10 mouse cellular contexts compared by ENCODE assay signal in the genomic region with DNA sequence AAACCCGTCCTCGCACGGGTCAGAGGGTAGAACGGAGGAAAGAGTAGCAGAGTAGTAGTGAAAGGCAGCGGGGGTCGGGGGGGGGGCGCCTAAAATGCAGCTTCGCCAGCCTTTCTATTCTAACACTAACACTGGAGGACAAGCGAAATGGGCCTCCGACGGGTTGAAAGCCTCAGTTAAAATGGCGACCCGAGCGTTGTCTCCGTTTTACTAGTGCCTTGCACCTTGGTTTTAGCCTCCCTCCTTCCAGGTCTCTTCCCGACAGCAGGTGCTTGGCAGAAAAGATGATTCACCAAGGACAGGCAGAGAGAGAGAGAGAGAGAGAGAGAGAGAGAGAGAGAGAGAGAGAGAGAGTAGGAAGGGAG. TPM values are rescaled to one million over a fixed set of nuclear protein-coding genes. Genes with fewer than 3 reads are reported as not detected.
DNase-seq lines count a peak whose midpoint lies in the region; ATAC-seq and TF ChIP-seq lines count a peak whose summit lies in the region.
"Had no signal": no experiment of that assay in that cellular context is flagged by ENCODE, and none has a peak within 500 bp of the region (broad histone marks: within the 10 kb centered on the region; RNA-seq: fewer than 3 reads in every experiment).

No protein-coding gene starts in this region.

- WGBS in kidney, postnatal 0 days = 1% methylated on average over 16 of the region's 16 CpGs
- 2% methylated on average over 16 of the region's 16 CpGs for WGBS in hindbrain, embryonic 13.5 days
- 2% methylated on average over 16 of the region's 16 CpGs for WGBS in neural tube, embryonic 13.5 days

- H3K27me3 ChIP-seq in kidney, postnatal 0 days (ENCODE audit: insufficient read depth, low read length) = peaks cover 90% of the 10 kb centered on the region
- H3K27me3 ChIP-seq in hindbrain, embryonic 13.5 days = peaks cover 97% of the 10 kb centered on the region
- peaks cover 99% of the 10 kb centered on the region for H3K27me3 ChIP-seq in neural tube, embryonic 13.5 days

- peak; percentile 0 for DNase-seq in kidney, postnatal 0 days (ENCODE audit: low spot score)
- DNase-seq in kidney, postnatal 4 days = no peak
- peak; percentile 66 to 69 for DNase-seq in cerebellum, postnatal 14 days
- no peak for DNase-seq in frontal cortex, postnatal 36 days (ENCODE audit: low spot score in 2 of 2)
- DNase-seq in right cerebral cortex, adult 18-20 months = no peak
- DNase-seq: lung, postnatal 14 days had no signal

- H3K4me3 ChIP-seq in kidney, postnatal 0 days (replicated peaks; ENCODE audit: low read depth, low read length) = peak overlapping the region; percentile 14; the same call in 1 of the 2 replicates
- H3K4me3 ChIP-seq in hindbrain, embryonic 13.5 days = peak overlapping the region; percentile 24
- peak overlapping the region; percentile 51 for H3K4me3 ChIP-seq in neural tube, embryonic 13.5 days

- TF ChIP-seq CTCF in kidney, postnatal 0 days (IDR thresholded peaks at IDR 0.05; ENCODE audit: low read depth) = no peak

- H3K36me3 ChIP-seq in kidney, postnatal 0 days (ENCODE audit: insufficient read depth, low read length) = no peaks in the 10 kb centered on the region
- H3K36me3 ChIP-seq in hindbrain, embryonic 13.5 days = no peaks in the 10 kb centered on the region
- H3K36me3 ChIP-seq in neural tube, embryonic 13.5 days = no peaks in the 10 kb centered on the region

- no peak overlapping the region for H3K27ac ChIP-seq in kidney, postnatal 0 days
- H3K27ac ChIP-seq in hindbrain, embryonic 13.5 days = peak overlapping the region; percentile 18; the same call in 1 of the 2 replicates
- H3K27ac ChIP-seq in neural tube, embryonic 13.5 days (replicated peaks) = peak overlapping the region; percentile 54; the same call in 1 of the 2 replicates

- H3K9ac ChIP-seq in kidney, postnatal 0 days (ENCODE audit: low read depth, low read length) = no peak overlapping the region
- H3K9ac ChIP-seq in hindbrain, embryonic 13.5 days = no peak overlapping the region; the same call in 1 of the 2 replicates
- H3K9ac ChIP-seq in neural tube, embryonic 13.5 days = peak overlapping the region; percentile 1

- ATAC-seq in kidney, postnatal 0 days (replicated peaks; ENCODE audit: low FRiP score, low read depth) = no peak
- ATAC-seq in hindbrain, embryonic 13.5 days (ENCODE audit: low FRiP score) = no peak
- no peak for ATAC-seq in neural tube, embryonic 13.5 days (ENCODE audit: low read depth)
- no peak for ATAC-seq in granulocyte monocyte progenitor cell, adult 5-6 weeks (replicated peaks; ENCODE audit: poor library complexity, severe bottlenecking)

- H3K9me3 ChIP-seq in kidney, postnatal 0 days (replicated peaks; ENCODE audit: low read length) = no peaks in the 10 kb centered on the region
- no peaks in the 10 kb centered on the region for H3K9me3 ChIP-seq in hindbrain, embryonic 13.5 days
- H3K9me3 ChIP-seq in neural tube, embryonic 13.5 days = no peaks in the 10 kb centered on the region

- peaks cover 12% of the 10 kb centered on the region for H3K4me1 ChIP-seq in kidney, postnatal 0 days (replicated peaks; ENCODE audit: insufficient read depth, low read length)
- H3K4me1 ChIP-seq in hindbrain, embryonic 13.5 days (replicated peaks) = peaks cover 57% of the 10 kb centered on the region
- peaks cover 58% of the 10 kb centered on the region for H3K4me1 ChIP-seq in neural tube, embryonic 13.5 days (replicated peaks)

- H3K4me2 ChIP-seq in kidney, postnatal 0 days (ENCODE audit: low read length) = no peak overlapping the region
- peak overlapping the region; percentile 58 for H3K4me2 ChIP-seq in hindbrain, embryonic 13.5 days
- H3K4me2 ChIP-seq in neural tube, embryonic 13.5 days = peak overlapping the region; percentile 68

RNA-seq across cellular contexts. Expression of gene Pax6, which starts 3.9 kb away (rescaled TPM):
- polyA plus RNA-seq in kidney, postnatal 0 days (2015; fragmentation: Nextera tagmentation; extraction: Ambion mirVana) = 0.38 TPM in 1 of 2 replicates, not detected in the other
- polyA plus RNA-seq in hindbrain, embryonic 13.5 days (2015; fragmentation: Nextera tagmentation; extraction: Ambion mirVana) = 26.4 and 29.8 TPM in 2 replicates
- 16.0 and 16.7 TPM in 2 replicates for polyA plus RNA-seq in neural tube, embryonic 13.5 days (2015; fragmentation: Nextera tagmentation; extraction: Ambion mirVana)
- not detected in 2 replicates for total RNA-seq in granulocyte monocyte progenitor cell, adult 5-6 weeks (2014; fragmentation: Nextera tagmentation)
- 0.10 TPM in 1 of 2 replicates, not detected in the other for total RNA-seq in granulocyte monocyte progenitor cell, adult 5-6 weeks (2017)
- total RNA-seq: gastrocnemius, adult 18-20 months had no signal

Comparison
In these comparisons a context has a peak if more than half of its experiments do, and no peak if none do; other contexts are left out.
1. DNase-seq: peak in kidney, postnatal 0 days (single experiment) and cerebellum, postnatal 14 days (2 of 2); none in kidney, postnatal 4 days (0 of 2), frontal cortex, postnatal 36 days (0 of 2) and right cerebral cortex, adult 18-20 months (single experiment).
2. RNA of gene Pax6, which starts 3.9 kb away (polyA plus RNA-seq): 26.4 to 29.8 TPM in hindbrain, embryonic 13.5 days and 16.0 to 16.7 TPM in neural tube, embryonic 13.5 days; 0.38 TPM in kidney, postnatal 0 days; every median in the first group is over 10 times any median in the second.
3. Peak in every context shown above with its lines, with median percentiles within 50 percentile points of each other: H3K4me3 ChIP-seq.